Mouse (Mus musculus): Measurements from ENCODE around the gene Gng12. TPM values are rescaled to one million over a fixed set of nuclear protein-coding genes. Genes with fewer than 3 reads are reported as not detected.

Gng12 gene
- polyA plus RNA-seq, 1 experiment from 2014 or later = 34.7 TPM

DNA sequence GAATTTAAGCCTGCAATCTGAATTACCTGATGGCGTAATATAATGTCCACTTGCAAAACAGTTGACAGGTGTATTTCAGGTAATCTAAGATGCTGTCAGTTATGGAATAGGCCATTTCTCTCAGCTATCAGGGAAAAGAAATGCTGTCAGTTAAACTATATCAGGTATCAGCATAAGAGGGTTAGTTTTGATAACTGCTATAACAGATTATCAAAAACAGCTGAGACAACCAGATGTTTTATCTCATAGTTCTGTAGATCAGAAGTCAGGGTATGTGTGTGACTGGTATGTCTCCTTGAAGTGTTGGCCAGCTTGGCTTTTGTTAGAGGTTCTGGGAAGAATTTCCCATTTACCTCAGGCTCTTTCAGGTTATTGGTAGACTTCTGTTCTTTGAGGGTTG lies 10.0 kb downstream of the Gng12 start:
- no peak overlapping the region for H3K27ac ChIP-seq (replicated peaks; ENCODE audit: low read depth, low read length)
- H3K4me2 ChIP-seq (ENCODE audit: low read length) = no peak overlapping the region
- H3K9ac ChIP-seq (replicated peaks; ENCODE audit: low read length) = no peak overlapping the region
- H3K36me3 ChIP-seq (ENCODE audit: control insufficient read depth, insufficient read depth, low read length) = no peaks in the 10 kb centered on the region
- ATAC-seq (ENCODE audit: low FRiP score, low TSS enrichment) (no peak), DNase-seq (no peak)
- H3K4me3 ChIP-seq (replicated peaks; ENCODE audit: low read depth, low read length) = no peak overlapping the region
- H3K4me1 ChIP-seq (ENCODE audit: control insufficient read depth, insufficient read depth, low read length) = no peaks in the 10 kb centered on the region
- no peaks in the 10 kb centered on the region for H3K27me3 ChIP-seq (ENCODE audit: control insufficient read depth, insufficient read depth, low read length)
- no peaks in the 10 kb centered on the region for H3K9me3 ChIP-seq (ENCODE audit: control insufficient read depth, low read length)
- 93% methylated on average over 1 of the region's 1 CpGs for WGBS

DNA sequence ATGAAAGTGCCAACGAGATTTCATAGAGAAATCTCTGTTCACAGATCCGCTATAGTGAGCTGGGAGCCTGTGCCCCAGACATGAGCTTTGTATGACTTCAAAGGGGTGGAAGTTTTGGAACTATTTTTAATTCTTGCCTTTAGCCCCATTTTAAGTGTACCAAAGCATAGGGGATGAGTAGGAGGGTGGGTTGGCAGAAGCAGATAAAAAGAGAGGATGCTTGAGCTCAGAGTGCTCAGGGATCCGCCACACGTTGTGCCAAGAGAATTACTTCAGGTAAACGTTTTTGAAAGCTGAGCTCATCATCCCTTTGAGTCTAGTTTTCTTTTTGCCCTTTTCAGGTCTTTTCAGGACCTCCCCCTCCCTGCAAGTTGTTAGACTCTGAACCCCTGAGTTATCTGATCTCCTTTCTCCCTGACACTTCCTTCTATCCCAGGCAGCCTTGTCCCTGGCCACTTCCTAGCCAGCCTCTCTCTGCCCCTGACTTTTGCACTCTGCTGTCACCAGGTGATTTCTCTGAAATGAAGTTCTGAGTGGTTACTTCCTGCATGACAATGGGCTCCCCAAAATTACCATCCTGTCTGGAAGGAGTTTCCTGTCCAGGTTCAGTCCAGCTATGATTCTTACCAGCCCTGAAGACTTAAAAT lies 12.3 kb downstream of the Gng12 start:
- DNase-seq (no peak), ATAC-seq (ENCODE audit: low FRiP score, low TSS enrichment) (no peak)
- H3K9ac ChIP-seq (replicated peaks; ENCODE audit: low read length) = no peak overlapping the region
- no peaks in the 10 kb centered on the region for H3K4me1 ChIP-seq (ENCODE audit: control insufficient read depth, insufficient read depth, low read length)
- H3K27me3 ChIP-seq (ENCODE audit: control insufficient read depth, insufficient read depth, low read length) = no peaks in the 10 kb centered on the region
- H3K27ac ChIP-seq (replicated peaks; ENCODE audit: low read depth, low read length) = no peak overlapping the region
- no peak overlapping the region for H3K4me2 ChIP-seq (ENCODE audit: low read length)
- no peaks in the 10 kb centered on the region for H3K9me3 ChIP-seq (ENCODE audit: control insufficient read depth, low read length)
- 78% methylated on average over 5 of the region's 5 CpGs for WGBS
- H3K4me3 ChIP-seq (replicated peaks; ENCODE audit: low read depth, low read length) = no peak overlapping the region
- H3K36me3 ChIP-seq (ENCODE audit: control insufficient read depth, insufficient read depth, low read length) = no peaks in the 10 kb centered on the region

DNA sequence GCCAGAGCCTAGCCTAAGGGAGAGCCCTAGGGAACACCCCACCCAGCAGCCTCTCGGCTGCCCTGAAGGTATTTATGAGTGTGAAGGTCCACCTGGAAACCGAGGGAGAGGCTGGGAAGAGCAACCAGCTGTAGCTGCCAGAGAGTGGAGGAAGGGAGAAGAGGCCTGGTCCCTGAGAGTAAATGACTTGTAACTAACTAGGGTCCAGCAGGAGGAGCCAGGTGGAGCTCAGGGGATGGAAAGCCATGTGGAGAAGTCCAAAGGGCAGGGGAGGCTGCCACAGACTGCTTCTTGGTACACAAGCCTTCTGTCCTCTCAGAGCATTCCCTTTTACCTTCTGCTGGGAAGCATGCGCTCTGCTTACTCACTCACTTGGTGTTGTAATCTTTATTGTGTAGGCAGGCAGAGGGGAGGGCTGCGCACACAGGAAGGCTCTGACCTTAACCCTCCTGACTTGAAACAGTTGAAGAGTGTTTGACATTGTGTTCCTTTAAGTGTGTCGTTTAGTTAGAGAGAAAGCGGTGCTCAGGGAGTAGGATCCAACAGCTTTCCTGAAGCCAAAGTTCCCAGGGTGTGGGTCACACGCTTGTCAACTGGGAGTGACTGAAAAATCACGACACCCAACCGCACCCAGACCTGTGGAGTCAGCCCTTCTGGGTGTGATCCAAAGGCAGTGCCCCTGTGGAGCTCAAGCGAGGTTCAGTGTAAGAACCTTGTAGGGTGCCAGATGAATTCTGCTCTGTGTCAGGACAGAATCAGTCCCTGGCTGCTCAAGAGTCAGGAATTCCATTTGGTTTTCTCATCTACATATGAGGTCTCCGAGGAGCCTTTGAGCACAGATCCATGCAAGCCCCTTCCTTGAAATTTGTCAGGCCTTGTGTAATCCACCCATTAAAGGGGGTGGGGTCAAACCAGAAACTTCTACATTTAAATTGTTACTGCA lies 14.6 kb downstream of the Gng12 start:
- Histone ChIP-seq H3K27me3 (ENCODE audit: control insufficient read depth, insufficient read depth, low read length) (no peaks in the 10 kb centered on the region), H3K4me2 (ENCODE audit: low read length) (no peak overlapping the region), H3K4me1 (ENCODE audit: control insufficient read depth, insufficient read depth, low read length) (no peaks in the 10 kb centered on the region), H3K27ac (replicated peaks; ENCODE audit: low read depth, low read length) (no peak overlapping the region), H3K9me3 (ENCODE audit: control insufficient read depth, low read length) (no peaks in the 10 kb centered on the region), H3K36me3 (ENCODE audit: control insufficient read depth, insufficient read depth, low read length) (no peaks in the 10 kb centered on the region), H3K4me3 (replicated peaks; ENCODE audit: low read depth, low read length) (no peak overlapping the region), H3K9ac (replicated peaks; ENCODE audit: low read length) (no peak overlapping the region)
- WGBS = 69% methylated on average over 11 of the region's 11 CpGs
- ATAC-seq (ENCODE audit: low FRiP score, low TSS enrichment) = no peak
- no peak for DNase-seq

DNA sequence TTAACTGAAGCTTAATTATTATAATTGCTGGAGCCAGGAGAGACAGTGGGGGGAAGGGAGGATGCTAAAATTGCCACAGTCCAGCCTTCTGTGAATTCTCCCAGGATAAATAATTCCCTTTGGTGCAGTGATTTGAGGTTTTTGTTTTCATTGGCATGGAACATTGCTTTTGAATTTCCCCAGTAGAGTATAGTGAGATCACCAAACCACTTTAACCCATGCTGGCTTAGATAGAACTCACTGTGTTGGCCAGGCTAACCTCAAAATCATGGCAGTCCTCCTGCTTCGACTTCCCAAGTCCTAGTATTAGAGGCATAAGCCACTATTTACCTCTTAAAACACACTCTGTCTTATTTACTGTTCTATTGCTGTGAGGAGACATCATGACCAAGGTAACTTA lies 17.2 kb downstream of the Gng12 start:
- WGBS = 88% methylated on average over 1 of the region's 1 CpGs
- no peak for ATAC-seq (ENCODE audit: low FRiP score, low TSS enrichment)
- Histone ChIP-seq H3K27me3 (ENCODE audit: control insufficient read depth, insufficient read depth, low read length) (no peaks in the 10 kb centered on the region), H3K9ac (replicated peaks; ENCODE audit: low read length) (no peak overlapping the region), H3K4me2 (ENCODE audit: low read length) (no peak overlapping the region), H3K4me1 (ENCODE audit: control insufficient read depth, insufficient read depth, low read length) (no peaks in the 10 kb centered on the region), H3K36me3 (ENCODE audit: control insufficient read depth, insufficient read depth, low read length) (no peaks in the 10 kb centered on the region), H3K4me3 (replicated peaks; ENCODE audit: low read depth, low read length) (no peak overlapping the region), H3K9me3 (ENCODE audit: control insufficient read depth, low read length) (no peaks in the 10 kb centered on the region), H3K27ac (replicated peaks; ENCODE audit: low read depth, low read length) (no peak overlapping the region)
- DNase-seq = no peak

DNA sequence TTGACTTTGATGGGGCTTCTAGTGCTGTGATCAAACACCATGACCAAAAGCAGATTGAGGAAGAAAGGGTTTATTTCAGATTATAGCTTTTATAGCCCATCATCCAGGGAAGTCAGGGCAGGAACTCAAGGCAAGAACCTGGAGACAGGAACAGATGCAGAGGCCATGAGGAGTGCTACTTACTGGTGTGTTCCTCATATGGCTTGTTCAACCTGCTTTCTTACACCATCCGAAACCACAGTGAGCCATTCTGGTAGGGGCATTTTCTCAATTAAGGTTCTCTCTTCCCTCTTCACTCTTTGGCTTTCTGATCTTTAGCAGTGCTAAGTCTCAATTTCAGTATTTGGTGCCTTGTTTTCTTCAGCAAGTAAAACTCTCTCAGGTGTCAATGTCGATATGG lies 19.4 kb downstream of the Gng12 start:
- Histone ChIP-seq H3K27me3 (ENCODE audit: control insufficient read depth, insufficient read depth, low read length) (no peaks in the 10 kb centered on the region), H3K9me3 (ENCODE audit: control insufficient read depth, low read length) (no peaks in the 10 kb centered on the region), H3K4me1 (ENCODE audit: control insufficient read depth, insufficient read depth, low read length) (no peaks in the 10 kb centered on the region), H3K9ac (replicated peaks; ENCODE audit: low read length) (no peak overlapping the region), H3K36me3 (ENCODE audit: control insufficient read depth, insufficient read depth, low read length) (no peaks in the 10 kb centered on the region), H3K27ac (replicated peaks; ENCODE audit: low read depth, low read length) (no peak overlapping the region), H3K4me2 (ENCODE audit: low read length) (no peak overlapping the region), H3K4me3 (replicated peaks; ENCODE audit: low read depth, low read length) (no peak overlapping the region)
- no peak for DNase-seq
- ATAC-seq (ENCODE audit: low FRiP score, low TSS enrichment) = no peak
- WGBS = 93% methylated on average over 2 of the region's 2 CpGs

DNA sequence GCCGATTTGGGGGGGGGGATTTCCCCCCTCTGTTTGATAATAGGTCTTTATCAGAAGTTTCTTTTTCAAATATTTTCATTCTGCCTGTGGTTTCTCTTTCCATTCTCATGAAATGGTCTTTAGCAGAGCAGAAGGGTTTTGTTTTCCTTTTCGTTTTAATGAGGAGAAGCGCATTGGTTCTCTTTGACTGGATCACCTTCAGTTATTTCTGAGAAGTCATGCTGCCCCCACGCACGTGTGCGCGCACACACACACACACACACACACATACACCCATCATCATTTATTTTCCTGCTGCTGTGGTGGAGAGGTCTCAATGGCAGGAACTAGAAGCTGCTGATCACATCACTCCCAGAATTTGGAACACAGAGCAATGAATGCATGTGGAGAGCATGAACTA lies 20.8 kb downstream of the Gng12 start:
- Histone ChIP-seq H3K27me3 (ENCODE audit: control insufficient read depth, insufficient read depth, low read length) (no peaks in the 10 kb centered on the region), H3K4me1 (ENCODE audit: control insufficient read depth, insufficient read depth, low read length) (no peaks in the 10 kb centered on the region), H3K9ac (replicated peaks; ENCODE audit: low read length) (no peak overlapping the region), H3K4me2 (ENCODE audit: low read length) (no peak overlapping the region), H3K9me3 (ENCODE audit: control insufficient read depth, low read length) (no peaks in the 10 kb centered on the region), H3K27ac (replicated peaks; ENCODE audit: low read depth, low read length) (no peak overlapping the region), H3K36me3 (ENCODE audit: control insufficient read depth, insufficient read depth, low read length) (no peaks in the 10 kb centered on the region), H3K4me3 (replicated peaks; ENCODE audit: low read depth, low read length) (no peak overlapping the region)
- ATAC-seq (ENCODE audit: low FRiP score, low TSS enrichment) = no peak
- 94% methylated on average over 7 of the region's 7 CpGs for WGBS
- DNase-seq = no peak

DNA sequence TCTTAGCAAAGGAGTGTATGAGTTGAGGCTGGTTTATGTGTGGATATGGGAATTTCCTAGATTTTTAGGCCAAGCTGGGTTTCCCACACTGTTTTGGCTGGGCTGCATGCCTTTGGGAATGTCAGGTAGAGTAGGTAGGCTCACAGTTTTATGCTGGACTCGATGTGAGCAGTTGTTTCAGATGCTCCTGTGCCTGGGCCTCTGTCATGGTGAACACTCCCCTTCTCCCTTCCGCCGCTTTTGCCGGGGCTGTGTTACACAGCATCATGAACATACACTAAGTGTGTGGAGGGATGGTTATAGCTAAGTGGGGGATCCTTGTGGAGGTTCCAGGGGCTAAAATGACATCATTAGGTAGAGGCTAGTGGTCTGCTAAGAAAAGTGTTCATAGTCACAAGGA lies 24.6 kb downstream of the Gng12 start:
- H3K4me2 ChIP-seq (ENCODE audit: low read length) = no peak overlapping the region
- no peaks in the 10 kb centered on the region for H3K4me1 ChIP-seq (ENCODE audit: control insufficient read depth, insufficient read depth, low read length)
- DNase-seq (no peak), ATAC-seq (ENCODE audit: low FRiP score, low TSS enrichment) (no peak)
- no peaks in the 10 kb centered on the region for H3K9me3 ChIP-seq (ENCODE audit: control insufficient read depth, low read length)
- no peak overlapping the region for H3K4me3 ChIP-seq (replicated peaks; ENCODE audit: low read depth, low read length)
- 98% methylated on average over 4 of the region's 4 CpGs for WGBS
- no peaks in the 10 kb centered on the region for H3K36me3 ChIP-seq (ENCODE audit: control insufficient read depth, insufficient read depth, low read length)
- H3K9ac ChIP-seq (replicated peaks; ENCODE audit: low read length) = no peak overlapping the region
- no peak overlapping the region for H3K27ac ChIP-seq (replicated peaks; ENCODE audit: low read depth, low read length)
- H3K27me3 ChIP-seq (ENCODE audit: control insufficient read depth, insufficient read depth, low read length) = no peaks in the 10 kb centered on the region

DNA sequence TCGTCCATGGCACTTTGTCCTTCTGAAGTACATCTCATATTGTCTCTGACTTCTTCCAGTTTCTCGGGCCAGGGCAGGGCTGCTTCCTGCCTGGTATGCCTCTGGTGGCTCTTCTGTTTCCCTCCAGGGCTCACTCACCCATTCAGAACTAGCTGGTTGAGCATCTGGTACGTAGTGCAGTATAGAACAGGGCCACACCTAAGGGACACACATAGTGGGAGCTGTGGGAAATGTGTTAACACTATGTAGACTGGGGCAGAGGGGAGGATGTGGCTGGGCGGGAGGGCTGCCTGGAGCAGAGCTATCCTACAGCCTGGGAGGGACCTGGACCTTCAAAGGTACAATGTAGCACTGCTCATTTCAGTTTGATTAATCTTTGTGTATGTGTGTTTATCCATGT lies 25.6 kb downstream of the Gng12 start:
- Histone ChIP-seq H3K4me3 (replicated peaks; ENCODE audit: low read depth, low read length) (no peak overlapping the region), H3K27ac (replicated peaks; ENCODE audit: low read depth, low read length) (no peak overlapping the region), H3K4me1 (ENCODE audit: control insufficient read depth, insufficient read depth, low read length) (no peaks in the 10 kb centered on the region), H3K4me2 (ENCODE audit: low read length) (no peak overlapping the region), H3K9me3 (ENCODE audit: control insufficient read depth, low read length) (no peaks in the 10 kb centered on the region), H3K36me3 (ENCODE audit: control insufficient read depth, insufficient read depth, low read length) (no peaks in the 10 kb centered on the region), H3K27me3 (ENCODE audit: control insufficient read depth, insufficient read depth, low read length) (no peaks in the 10 kb centered on the region), H3K9ac (replicated peaks; ENCODE audit: low read length) (no peak overlapping the region)
- DNase-seq (no peak), ATAC-seq (ENCODE audit: low FRiP score, low TSS enrichment) (no peak)
- 85% methylated on average over 4 of the region's 4 CpGs for WGBS

DNA sequence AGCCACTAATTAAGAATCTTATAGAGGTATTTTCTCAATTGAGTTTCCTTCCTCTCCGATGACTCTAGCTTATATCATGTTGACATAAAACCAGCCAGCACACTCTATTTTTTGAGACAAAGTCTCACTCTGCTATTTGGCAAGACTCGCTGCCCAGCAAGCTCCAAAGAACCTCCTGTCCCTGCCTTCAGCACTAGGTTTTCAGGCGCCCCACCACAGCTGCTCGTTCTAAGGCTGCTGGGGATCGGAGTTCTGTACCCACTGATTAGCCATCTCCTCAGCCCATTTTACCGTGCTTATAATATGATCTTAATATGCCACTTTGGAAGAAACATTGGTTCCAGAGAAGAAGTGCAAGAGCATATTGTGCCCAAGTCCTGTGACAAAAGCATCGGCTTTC lies 26.3 kb downstream of the Gng12 start:
- Histone ChIP-seq H3K9ac (replicated peaks; ENCODE audit: low read length) (no peak overlapping the region), H3K27me3 (ENCODE audit: control insufficient read depth, insufficient read depth, low read length) (no peaks in the 10 kb centered on the region)

More for the DNA sequence above, 26.3 kb downstream of the Gng12 start:
- DNase-seq = no peak
- Histone ChIP-seq H3K27ac (replicated peaks; ENCODE audit: low read depth, low read length) (no peak overlapping the region), H3K9me3 (ENCODE audit: control insufficient read depth, low read length) (no peaks in the 10 kb centered on the region), H3K4me3 (replicated peaks; ENCODE audit: low read depth, low read length) (no peak overlapping the region), H3K4me1 (ENCODE audit: control insufficient read depth, insufficient read depth, low read length) (no peaks in the 10 kb centered on the region), H3K36me3 (ENCODE audit: control insufficient read depth, insufficient read depth, low read length) (no peaks in the 10 kb centered on the region), H3K4me2 (ENCODE audit: low read length) (no peak overlapping the region)
- ATAC-seq (ENCODE audit: low FRiP score, low TSS enrichment) = no peak
- 96% methylated on average over 7 of the region's 7 CpGs for WGBS
